Mouse (Mus musculus): ENCODE data around the gene Nol10. TPM values are rescaled to one million over a fixed set of nuclear protein-coding genes. Genes with fewer than 3 reads are reported as not detected.

Nol10 gene
- total and polyA plus RNA-seq, 2 experiments from 2014 or later: 2.2 to 7.6 TPM

GRCm38 (mm10) chr12:17366981-17367380, 18.7 kb downstream of the Nol10 start:
- H3K27me3 ChIP-seq (ENCODE audit: control insufficient read depth, insufficient read depth, low read length): no peaks in the 10 kb centered on the region
- peak; percentile 62 for DNase-seq (ENCODE audit: low spot score)
- no peak overlapping the region for H3K9ac ChIP-seq (replicated peaks; ENCODE audit: low read depth, low read length)
- H3K27ac ChIP-seq (ENCODE audit: low read depth): no peak overlapping the region
- H3K4me1 ChIP-seq (ENCODE audit: control insufficient read depth, insufficient read depth): no peaks in the 10 kb centered on the region
- H3K9me3 ChIP-seq (replicated peaks; ENCODE audit: control insufficient read depth, low read length): no peaks in the 10 kb centered on the region
- no peak overlapping the region for H3K4me3 ChIP-seq (ENCODE audit: low read depth, low read length)
- peak; percentile 89 for ATAC-seq (ENCODE audit: insufficient read depth, low read depth)
- WGBS: 53% methylated on average over 5 of the region's 5 CpGs
- peak; percentile 86 for TF ChIP-seq CTCF (IDR thresholded peaks at IDR 0.05; ENCODE audit: low read depth)
- TF ChIP-seq EP300 (IDR thresholded peaks at IDR 0.05; ENCODE audit: low read depth): no peak
- H3K4me2 ChIP-seq (ENCODE audit: low read depth, low read length): no peak overlapping the region
- peaks cover 53% of the 10 kb centered on the region for H3K36me3 ChIP-seq (replicated peaks; ENCODE audit: control insufficient read depth, insufficient read depth, low read length)

GRCm38 (mm10) chr12:17369111-17369510, 20.9 kb downstream of the Nol10 start:
- H3K27me3 ChIP-seq (ENCODE audit: control insufficient read depth, insufficient read depth, low read length): no peaks in the 10 kb centered on the region
- 97% methylated on average over 3 of the region's 3 CpGs for WGBS
- H3K36me3 ChIP-seq (replicated peaks; ENCODE audit: control insufficient read depth, insufficient read depth, low read length): peaks cover 53% of the 10 kb centered on the region

GRCm38 (mm10) chr12:17369551-17370325, 21.5 kb downstream of the Nol10 start:
- H3K27me3 ChIP-seq (ENCODE audit: control insufficient read depth, insufficient read depth, low read length): no peaks in the 10 kb centered on the region
- no peak overlapping the region for H3K4me3 ChIP-seq (ENCODE audit: low read depth, low read length)
- peaks cover 56% of the 10 kb centered on the region for H3K36me3 ChIP-seq (replicated peaks; ENCODE audit: control insufficient read depth, insufficient read depth, low read length)
- H3K9ac ChIP-seq (replicated peaks; ENCODE audit: low read depth, low read length): no peak overlapping the region
- 91% methylated on average over 7 of the region's 7 CpGs for WGBS
- ATAC-seq (ENCODE audit: insufficient read depth, low read depth) (no peak), DNase-seq (ENCODE audit: low spot score) (no peak)
- H3K4me2 ChIP-seq (ENCODE audit: low read depth, low read length): no peak overlapping the region
- no peaks in the 10 kb centered on the region for H3K4me1 ChIP-seq (ENCODE audit: control insufficient read depth, insufficient read depth)
- no peak for TF ChIP-seq CTCF (IDR thresholded peaks at IDR 0.05; ENCODE audit: low read depth)
- no peak for TF ChIP-seq EP300 (IDR thresholded peaks at IDR 0.05; ENCODE audit: low read depth)
- no peaks in the 10 kb centered on the region for H3K9me3 ChIP-seq (replicated peaks; ENCODE audit: control insufficient read depth, low read length)
- no peak overlapping the region for H3K27ac ChIP-seq (ENCODE audit: low read depth)

More at GRCm38 (mm10) chr12:17369111-17369510, 20.9 kb downstream of the Nol10 start:
- Histone ChIP-seq H3K4me2 (ENCODE audit: low read depth, low read length) (no peak overlapping the region), H3K4me3 (ENCODE audit: low read depth, low read length) (no peak overlapping the region), H3K9ac (replicated peaks; ENCODE audit: low read depth, low read length) (no peak overlapping the region), H3K4me1 (ENCODE audit: control insufficient read depth, insufficient read depth) (no peaks in the 10 kb centered on the region), H3K9me3 (replicated peaks; ENCODE audit: control insufficient read depth, low read length) (no peaks in the 10 kb centered on the region), H3K27ac (ENCODE audit: low read depth) (no peak overlapping the region)
- no peak for TF ChIP-seq CTCF (IDR thresholded peaks at IDR 0.05; ENCODE audit: low read depth)
- TF ChIP-seq EP300 (IDR thresholded peaks at IDR 0.05; ENCODE audit: low read depth): no peak
- DNase-seq (ENCODE audit: low spot score): no peak
- no peak for ATAC-seq (ENCODE audit: insufficient read depth, low read depth)

- Histone ChIP-seq H3K27ac (ENCODE audit: low read depth) (no peak overlapping the region), H3K9ac (replicated peaks; ENCODE audit: low read depth, low read length) (no peak overlapping the region), H3K36me3 (replicated peaks; ENCODE audit: control insufficient read depth, insufficient read depth, low read length) (peaks cover 71% of the 10 kb centered on the region), H3K4me2 (ENCODE audit: low read depth, low read length) (no peak overlapping the region), H3K9me3 (replicated peaks; ENCODE audit: control insufficient read depth, low read length) (no peaks in the 10 kb centered on the region), H3K27me3 (ENCODE audit: control insufficient read depth, insufficient read depth, low read length) (no peaks in the 10 kb centered on the region), H3K4me3 (ENCODE audit: low read depth, low read length) (no peak overlapping the region), H3K4me1 (ENCODE audit: control insufficient read depth, insufficient read depth) (no peaks in the 10 kb centered on the region)
- ATAC-seq (ENCODE audit: insufficient read depth, low read depth): no peak
- 87% methylated on average over 8 of the region's 8 CpGs for WGBS
- DNase-seq (ENCODE audit: low spot score): no peak
- TF ChIP-seq CTCF (IDR thresholded peaks at IDR 0.05; ENCODE audit: low read depth) (0 out of 2 replicates have a peak, but pooled peaks have one; percentile 18), EP300 (IDR thresholded peaks at IDR 0.05; ENCODE audit: low read depth) (no peak)
Observed at GRCm38 (mm10) chr12:17371589-17372235, 23.5 kb downstream of the Nol10 start.

GRCm38 (mm10) chr12:17372696-17373095, 24.4 kb downstream of the Nol10 start:
- 79% methylated on average over 3 of the region's 3 CpGs for WGBS
- no peak overlapping the region for H3K27ac ChIP-seq (ENCODE audit: low read depth)
- no peak for TF ChIP-seq EP300 (IDR thresholded peaks at IDR 0.05; ENCODE audit: low read depth)
- no peak for TF ChIP-seq CTCF (IDR thresholded peaks at IDR 0.05; ENCODE audit: low read depth)
- no peaks in the 10 kb centered on the region for H3K27me3 ChIP-seq (ENCODE audit: control insufficient read depth, insufficient read depth, low read length)
- no peaks in the 10 kb centered on the region for H3K4me1 ChIP-seq (ENCODE audit: control insufficient read depth, insufficient read depth)
- no peak for DNase-seq (ENCODE audit: low spot score)
- ATAC-seq (ENCODE audit: insufficient read depth, low read depth): no peak
- H3K36me3 ChIP-seq (replicated peaks; ENCODE audit: control insufficient read depth, insufficient read depth, low read length): peaks cover 76% of the 10 kb centered on the region
- H3K4me3 ChIP-seq (ENCODE audit: low read depth, low read length): no peak overlapping the region
- H3K4me2 ChIP-seq (ENCODE audit: low read depth, low read length): no peak overlapping the region
- H3K9ac ChIP-seq (replicated peaks; ENCODE audit: low read depth, low read length): no peak overlapping the region
- H3K9me3 ChIP-seq (replicated peaks; ENCODE audit: control insufficient read depth, low read length): no peaks in the 10 kb centered on the region

Data from heart, postnatal 0 days (tissue).